Mouse (Mus musculus) hindbrain, embryonic 11.5 days (tissue): ENCODE results near the gene Txk. TPM values are rescaled to one million over a fixed set of nuclear protein-coding genes. Genes with fewer than 3 reads are reported as not detected.

ENCODE experiments used
- ATAC-seq: fragments of 200-750 bp; cut with Nextera tagmentation; 2 replicates; pipeline ENCODE4 v1.8.0; 2017; ENCODE audit warnings: mild to moderate bottlenecking, moderate TSS enrichment, moderate library complexity; ENCODE audit not compliant: low FRiP score
- DNase-seq: peaks from one replicate; pipeline ENCODE4 v3.0.0-alpha.2; 2015; ENCODE audit warnings: low spot score
- H3K27ac ChIP-seq: fragments of 300-500 bp; sonication (generic); 2 replicates; pipeline ENCODE4 v1.5.1; 2014; ENCODE audit warnings: mild to moderate bottlenecking, low read depth, low read length
- H3K27me3 ChIP-seq: fragments of 300-500 bp; sonication (generic); 2 replicates; pipeline ENCODE4 v1.6.1; 2014; ENCODE audit warnings: mild to moderate bottlenecking, low read length, moderate library complexity, mixed read lengths; ENCODE audit not compliant: control insufficient read depth, insufficient read depth
- H3K36me3 ChIP-seq: fragments of 300-500 bp; sonication (generic); 2 replicates; pipeline ENCODE4 v1.6.1; 2014; ENCODE audit warnings: mild to moderate bottlenecking, low read length, moderate library complexity, mixed read lengths; ENCODE audit not compliant: control insufficient read depth, insufficient read depth
- H3K4me1 ChIP-seq: fragments of 300-500 bp; sonication (generic); replicated peaks from 2 replicates; pipeline ENCODE4 v1.6.1; 2014; ENCODE audit warnings: low read length, mixed read lengths; ENCODE audit not compliant: control insufficient read depth, insufficient read depth
- H3K4me2 ChIP-seq: fragments of 300-500 bp; sonication (generic); replicated peaks from 2 replicates; pipeline ENCODE4 v1.6.1; 2014; ENCODE audit warnings: mild to moderate bottlenecking, low read depth, low read length
- H3K4me3 ChIP-seq: fragments of 300-500 bp; sonication (generic); 2 replicates; pipeline ENCODE4 v1.5.1; 2014; ENCODE audit warnings: low read depth, low read length
- H3K9ac ChIP-seq: fragments of 300-500 bp; sonication (generic); 2 replicates; pipeline ENCODE4 v1.6.1; 2014; ENCODE audit warnings: low read depth, low read length
- H3K9me3 ChIP-seq: fragments of 300-500 bp; sonication (generic); 2 replicates; pipeline ENCODE4 v1.6.1; 2016; ENCODE audit warnings: low read length; ENCODE audit not compliant: control insufficient read depth
- WGBS: fragments of 180-500 bp; shearing (Covaris S2); extraction: QIAGEN DNeasy Blood & Tissue Kit; methylation state at CpG from one replicate; pipeline ENCODE4 v1.1.7; 2014; 5-methylcytosine and 5-hydroxymethylcytosine counted together
- polyA plus RNA-seq: library from polyadenylated mRNA; unstranded; fragments of >200 nt; fragmentation: Nextera tagmentation; extraction: Ambion mirVana; gene quantifications from 2 replicates; pipeline ENCODE4 v1.2.1, GENCODE M21; 2014

Txk gene
- polyA plus RNA-seq, 1 experiment from 2014 or later, result not detected

- no peak for DNase-seq
- no peak overlapping the region for H3K4me3 ChIP-seq
- H3K9ac ChIP-seq, result no peak overlapping the region
- H3K27me3 ChIP-seq, result no peaks in the 10 kb centered on the region
- H3K4me2 ChIP-seq, result no peak overlapping the region
- H3K27ac ChIP-seq, result no peak overlapping the region
- no peaks in the 10 kb centered on the region for H3K36me3 ChIP-seq
- H3K9me3 ChIP-seq, result no peaks in the 10 kb centered on the region
- H3K4me1 ChIP-seq, result no peaks in the 10 kb centered on the region
- 95% methylated on average over 7 of the region's 7 CpGs for WGBS
- no peak for ATAC-seq
These were observed 30.5 kb upstream of the Txk start for GRCm38 (mm10) chr5:72783123-72783522.

GRCm38 (mm10) chr5:72781776-72782175 is 29.2 kb upstream of the Txk start:
- Histone ChIP-seq H3K4me2 (no peak overlapping the region), H3K9ac (no peak overlapping the region), H3K4me3 (no peak overlapping the region), H3K4me1 (no peaks in the 10 kb centered on the region), H3K36me3 (no peaks in the 10 kb centered on the region), H3K27me3 (no peaks in the 10 kb centered on the region), H3K27ac (no peak overlapping the region), H3K9me3 (no peaks in the 10 kb centered on the region)
- 91% methylated on average over 11 of the region's 11 CpGs for WGBS
- no peak for DNase-seq
- no peak for ATAC-seq

GRCm38 (mm10) chr5:72776595-72776994 is 24.0 kb upstream of the Txk start:
- ATAC-seq (no peak), DNase-seq (no peak)
- 98% methylated on average over 2 of the region's 2 CpGs for WGBS

GRCm38 (mm10) chr5:72776127-72776526 is 23.6 kb upstream of the Txk start:
- H3K27ac ChIP-seq, result no peak overlapping the region
- H3K4me1 ChIP-seq, result no peaks in the 10 kb centered on the region
- WGBS, result 83% methylated on average over 2 of the region's 2 CpGs
- no peaks in the 10 kb centered on the region for H3K27me3 ChIP-seq
- no peaks in the 10 kb centered on the region for H3K36me3 ChIP-seq
- no peak overlapping the region for H3K4me3 ChIP-seq
- H3K9ac ChIP-seq, result no peak overlapping the region
- DNase-seq (no peak), ATAC-seq (no peak)
- H3K4me2 ChIP-seq, result no peak overlapping the region
- no peaks in the 10 kb centered on the region for H3K9me3 ChIP-seq

More at GRCm38 (mm10) chr5:72776595-72776994, 24.0 kb upstream of the Txk start:
- Histone ChIP-seq H3K27ac (no peak overlapping the region), H3K36me3 (no peaks in the 10 kb centered on the region), H3K4me1 (no peaks in the 10 kb centered on the region), H3K27me3 (no peaks in the 10 kb centered on the region), H3K4me2 (no peak overlapping the region), H3K4me3 (no peak overlapping the region), H3K9me3 (no peaks in the 10 kb centered on the region), H3K9ac (no peak overlapping the region)

- H3K9ac ChIP-seq, result no peak overlapping the region
- DNase-seq, result no peak
- no peak overlapping the region for H3K27ac ChIP-seq
- H3K4me3 ChIP-seq, result no peak overlapping the region
- ATAC-seq, result no peak
- WGBS, result 75% methylated on average over 6 of the region's 6 CpGs
- no peaks in the 10 kb centered on the region for H3K9me3 ChIP-seq
- H3K27me3 ChIP-seq, result no peaks in the 10 kb centered on the region
- no peaks in the 10 kb centered on the region for H3K4me1 ChIP-seq
- no peak overlapping the region for H3K4me2 ChIP-seq
- no peaks in the 10 kb centered on the region for H3K36me3 ChIP-seq
These were observed 17.3 kb upstream of the Txk start for GRCm38 (mm10) chr5:72769841-72770240.

GRCm38 (mm10) chr5:72763546-72763945 is 11.0 kb upstream of the Txk start:
- Histone ChIP-seq H3K36me3 (no peaks in the 10 kb centered on the region), H3K9ac (no peak overlapping the region), H3K9me3 (no peaks in the 10 kb centered on the region), H3K4me3 (no peak overlapping the region), H3K27ac (no peak overlapping the region), H3K27me3 (no peaks in the 10 kb centered on the region), H3K4me2 (no peak overlapping the region), H3K4me1 (no peaks in the 10 kb centered on the region)
- WGBS, result 89% methylated on average over 5 of the region's 5 CpGs
- ATAC-seq (no peak), DNase-seq (no peak)

GRCm38 (mm10) chr5:72763025-72763424 is 10.4 kb upstream of the Txk start:
- no peaks in the 10 kb centered on the region for H3K4me1 ChIP-seq
- H3K9ac ChIP-seq, result no peak overlapping the region
- no peak overlapping the region for H3K27ac ChIP-seq
- H3K4me2 ChIP-seq, result no peak overlapping the region
- H3K36me3 ChIP-seq, result no peaks in the 10 kb centered on the region
- ATAC-seq, result no peak
- WGBS, result 81% methylated on average over 3 of the region's 3 CpGs
- H3K4me3 ChIP-seq, result no peak overlapping the region
- H3K9me3 ChIP-seq, result no peaks in the 10 kb centered on the region
- no peak for DNase-seq
- H3K27me3 ChIP-seq, result no peaks in the 10 kb centered on the region

- no peak overlapping the region for H3K4me2 ChIP-seq
- H3K27ac ChIP-seq, result no peak overlapping the region
- H3K4me1 ChIP-seq, result no peaks in the 10 kb centered on the region
- ATAC-seq, result no peak
- DNase-seq, result no peak
- no peaks in the 10 kb centered on the region for H3K36me3 ChIP-seq
- 61% methylated on average over 5 of the region's 5 CpGs for WGBS
- H3K27me3 ChIP-seq, result no peaks in the 10 kb centered on the region
- no peak overlapping the region for H3K9ac ChIP-seq
- no peaks in the 10 kb centered on the region for H3K9me3 ChIP-seq
- H3K4me3 ChIP-seq, result no peak overlapping the region
These were observed 9.2 kb upstream of the Txk start for GRCm38 (mm10) chr5:72761758-72762157.

- H3K27ac ChIP-seq, result no peak overlapping the region
These were observed 8.7 kb upstream of the Txk start for GRCm38 (mm10) chr5:72761237-72761636.

More at GRCm38 (mm10) chr5:72761237-72761636, 8.7 kb upstream of the Txk start:
- no peaks in the 10 kb centered on the region for H3K9me3 ChIP-seq
- no peak overlapping the region for H3K9ac ChIP-seq
- DNase-seq (no peak), ATAC-seq (no peak)
- no peaks in the 10 kb centered on the region for H3K36me3 ChIP-seq
- no peaks in the 10 kb centered on the region for H3K4me1 ChIP-seq
- H3K27me3 ChIP-seq, result no peaks in the 10 kb centered on the region
- whole genome bisulfite sequencing, result 83% methylated on average over 5 of the region's 5 CpGs
- H3K4me3 ChIP-seq, result no peak overlapping the region
- H3K4me2 ChIP-seq, result no peak overlapping the region
